Mouse (Mus musculus) thymus, adult 2 months (tissue): Measurements from ENCODE around the gene Rap1gap. TPM values are rescaled to one million over a fixed set of nuclear protein-coding genes. Genes with fewer than 3 reads are reported as not detected.

Experiments used
- DNase-seq: peaks from one replicate; pipeline ENCODE4 v3.0.0; 2021
- H3K27ac ChIP-seq: fragments of 200-500 bp; 2 replicates; pipeline ENCODE4 v1.5.1; 2012; ENCODE audit warnings: low read length, control low read depth; ENCODE audit not compliant: control insufficient read depth, insufficient read depth
- H3K27me3 ChIP-seq: fragments of 200-500 bp; 2 replicates; pipeline ENCODE4 v1.6.1; 2012; ENCODE audit warnings: mild to moderate bottlenecking, low read length, moderate library complexity, mixed read lengths; ENCODE audit not compliant: control insufficient read depth, insufficient read depth
- H3K36me3 ChIP-seq: fragments of 200-500 bp; 2 replicates; pipeline ENCODE4 v1.6.1; 2012; ENCODE audit warnings: mild to moderate bottlenecking, low read length, moderate library complexity; ENCODE audit not compliant: control insufficient read depth, insufficient read depth
- H3K4me1 ChIP-seq: fragments of 200-500 bp; replicated peaks from 2 replicates; pipeline ENCODE4 v1.6.1; 2012; ENCODE audit warnings: low read length; ENCODE audit not compliant: control insufficient read depth, insufficient read depth
- H3K4me3 ChIP-seq: fragments of 200-500 bp; 2 replicates; pipeline ENCODE4 v1.5.1; 2012; ENCODE audit warnings: mild to moderate bottlenecking, low read length, control low read depth, moderate library complexity; ENCODE audit not compliant: control insufficient read depth, insufficient read depth
- CTCF ChIP-seq: fragments of 200-500 bp; IDR thresholded peaks from 2 replicates; pipeline ENCODE4 v1.5.1; 2012; ENCODE audit warnings: mild to moderate bottlenecking, control low read depth, low read length, moderate library complexity, borderline replicate concordance; ENCODE audit not compliant: control insufficient read depth, poor library complexity, insufficient read depth; ENCODE audit errors: extremely low read depth
- POLR2A ChIP-seq: fragments of 200-500 bp; IDR thresholded peaks from 2 replicates; pipeline ENCODE4 v1.6.1; 2012; ENCODE audit warnings: mild to moderate bottlenecking, low read length, control low read depth, moderate library complexity; ENCODE audit not compliant: control insufficient read depth, poor library complexity, insufficient read depth; ENCODE audit errors: extremely low read depth
- WGBS: fragments of 180-500 bp; shearing (Covaris S2); methylation state at CpG from one replicate; pipeline ENCODE4 v1.1.7; 2018; 5-methylcytosine and 5-hydroxymethylcytosine counted together
- polyA plus RNA-seq: library from polyadenylated mRNA; depleted of rRNA; stranded (reverse); fragments of >200 nt; gene quantifications from 2 replicates; pipeline ENCODE4 v1.2.3, GENCODE M21; 2012

The Rap1gap gene
- polyA plus RNA-seq, 1 experiment = 26.1 TPM

- no peak for DNase-seq
- no peak overlapping the region for H3K4me3 ChIP-seq
- H3K27me3 ChIP-seq = no peaks in the 10 kb centered on the region; the same call in 1 of the 2 replicates
- no peak overlapping the region for H3K27ac ChIP-seq
- 87% methylated on average over 3 of the region's 3 CpGs for WGBS
- TF ChIP-seq POLR2A (no peak), CTCF (no peak)
- H3K36me3 ChIP-seq = no peaks in the 10 kb centered on the region
- H3K4me1 ChIP-seq = no peaks in the 10 kb centered on the region
Measured at GRCm38 (mm10) chr4:137732962-137733361, 68.4 kb downstream of the Rap1gap start.

GRCm38 (mm10) chr4:137733459-137733858 is 68.9 kb downstream of the Rap1gap start:
- Histone ChIP-seq H3K4me1 (no peaks in the 10 kb centered on the region), H3K27me3 (no peaks in the 10 kb centered on the region; the same call in 1 of the 2 replicates), H3K36me3 (no peaks in the 10 kb centered on the region), H3K4me3 (no peak overlapping the region), H3K27ac (no peak overlapping the region)
- TF ChIP-seq POLR2A (no peak), CTCF (no peak)
- no peak for DNase-seq
- WGBS = 76% methylated on average over 5 of the region's 5 CpGs

- DNase-seq = no peak
- H3K4me1 ChIP-seq = no peaks in the 10 kb centered on the region
- no peak overlapping the region for H3K27ac ChIP-seq
- H3K4me3 ChIP-seq = no peak overlapping the region
- no peaks in the 10 kb centered on the region for H3K36me3 ChIP-seq
- TF ChIP-seq CTCF (no peak), POLR2A (no peak)
- 72% methylated on average over 11 of the region's 11 CpGs for WGBS
- no peaks in the 10 kb centered on the region for H3K27me3 ChIP-seq
Measured at GRCm38 (mm10) chr4:137736220-137736701, 71.7 kb downstream of the Rap1gap start.

- Histone ChIP-seq H3K27me3 (no peaks in the 10 kb centered on the region), H3K36me3 (no peaks in the 10 kb centered on the region), H3K27ac (no peak overlapping the region), H3K4me3 (no peak overlapping the region), H3K4me1 (no peaks in the 10 kb centered on the region)
- no peak for TF ChIP-seq CTCF
- TF ChIP-seq POLR2A = no peak
- no peak for DNase-seq
- WGBS = 72% methylated on average over 3 of the region's 3 CpGs
Measured at GRCm38 (mm10) chr4:137737760-137738159, 73.2 kb downstream of the Rap1gap start.

GRCm38 (mm10) chr4:137739151-137739923 is 74.8 kb downstream of the Rap1gap start:
- no peaks in the 10 kb centered on the region for H3K36me3 ChIP-seq
- H3K4me1 ChIP-seq = no peaks in the 10 kb centered on the region
- peak; percentile 35 for DNase-seq
- WGBS = 60% methylated on average over 9 of the region's 9 CpGs
- H3K4me3 ChIP-seq = no peak overlapping the region
- TF ChIP-seq CTCF = no peak
- no peak for TF ChIP-seq POLR2A
- H3K27ac ChIP-seq = no peak overlapping the region
- no peaks in the 10 kb centered on the region for H3K27me3 ChIP-seq

- WGBS = 46% methylated on average over 7 of the region's 7 CpGs
- Histone ChIP-seq H3K27me3 (no peaks in the 10 kb centered on the region), H3K4me1 (no peaks in the 10 kb centered on the region), H3K4me3 (no peak overlapping the region), H3K36me3 (no peaks in the 10 kb centered on the region), H3K27ac (no peak overlapping the region)
- TF ChIP-seq CTCF (no peak), POLR2A (no peak)
- no peak for DNase-seq
Measured at GRCm38 (mm10) chr4:137740350-137740749, 75.8 kb downstream of the Rap1gap start.
